In the genomic region with DNA sequence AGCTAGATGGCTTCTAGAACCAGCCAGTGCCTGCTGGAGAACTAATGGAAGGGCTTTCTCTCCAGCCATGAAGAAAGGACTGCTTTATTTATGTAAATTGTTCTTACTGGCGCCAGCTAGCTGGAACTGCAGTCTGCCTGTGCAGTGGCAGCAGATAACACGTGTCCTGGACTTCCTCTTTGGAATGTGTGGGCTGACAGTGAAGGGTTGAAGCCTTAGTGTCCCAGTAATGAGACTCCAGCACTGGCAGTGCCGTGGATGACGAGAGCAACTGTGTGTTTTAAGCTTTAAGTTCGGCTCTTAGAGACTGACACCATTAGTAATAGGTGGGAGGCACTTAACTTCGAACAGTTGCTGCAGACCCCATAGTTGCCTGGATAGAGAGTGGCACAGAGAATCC, we compare ENCODE assay signal across 8 mouse cellular contexts. TPM values are rescaled to one million over a fixed set of nuclear protein-coding genes. Genes with fewer than 3 reads are reported as not detected.
A peak's percentile ranks its signal among the peaks of the same experiment; 100 is the strongest.
DNase-seq lines count a peak whose midpoint lies in the region; ATAC-seq lines count a peak whose summit lies in the region.

No protein-coding gene starts in this region.

- 3% methylated on average over 6 of the region's 6 CpGs for WGBS in forebrain, embryonic 16.5 days
- 13% methylated on average over 6 of the region's 6 CpGs for WGBS in stomach, embryonic 16.5 days

- no peaks in the 10 kb centered on the region for H3K27me3 ChIP-seq in forebrain, embryonic 16.5 days (replicated peaks; ENCODE audit: control insufficient read depth, insufficient read depth, low read length)
- H3K27me3 ChIP-seq in stomach, embryonic 16.5 days (ENCODE audit: control insufficient read depth, insufficient read depth, low read length): no peaks in the 10 kb centered on the region

- peaks cover 38% of the 10 kb centered on the region for H3K4me1 ChIP-seq in forebrain, embryonic 16.5 days (replicated peaks; ENCODE audit: control insufficient read depth, insufficient read depth, low read length)
- peaks cover 16% of the 10 kb centered on the region for H3K4me1 ChIP-seq in stomach, embryonic 16.5 days (ENCODE audit: control insufficient read depth, insufficient read depth, low read length)

- peak; percentile 56 for DNase-seq in gastrocnemius, adult 18-20 months (ENCODE audit: low spot score)
- DNase-seq in gastrocnemius, postnatal 10 days: no peak
- DNase-seq in cerebellum, adult 18-20 months: peak; percentile 70 to 79
- peak; percentile 46 to 73 for DNase-seq in left cerebral cortex, postnatal 25 days (ENCODE audit: low spot score in 2 of 2)

- H3K9me3 ChIP-seq in forebrain, embryonic 16.5 days (ENCODE audit: control insufficient read depth, low read length): no peaks in the 10 kb centered on the region
- H3K9me3 ChIP-seq in stomach, embryonic 16.5 days (replicated peaks; ENCODE audit: control insufficient read depth, low read length): no peaks in the 10 kb centered on the region

- peak overlapping the region; percentile 30 for H3K4me2 ChIP-seq in forebrain, embryonic 16.5 days (ENCODE audit: low read length)
- H3K4me2 ChIP-seq in stomach, embryonic 16.5 days (ENCODE audit: low read depth, low read length): 0 out of 2 replicates have a peak overlapping the region, but pooled peaks have one; percentile 5

- ATAC-seq in forebrain, embryonic 16.5 days: peak; percentile 88
- ATAC-seq in hematopoietic stem cell, adult 5-6 weeks (replicated peaks in 1 of 2; ENCODE audit: insufficient read depth in 1 of 2, low FRiP score in 2 of 2, low TSS enrichment in 1 of 2, low read depth in 1 of 2, poor library complexity in 2 of 2, severe bottlenecking in 2 of 2): peak; percentile 81 to 92
- peak; percentile 92 for ATAC-seq in megakaryocyte, adult 5-6 weeks (ENCODE audit: poor library complexity, severe bottlenecking)
- ATAC-seq in stomach, embryonic 16.5 days (ENCODE audit: insufficient read depth, low FRiP score): peak; percentile 80; the same call in 1 of the 2 replicates

- peaks cover 7% of the 10 kb centered on the region for H3K36me3 ChIP-seq in forebrain, embryonic 16.5 days (ENCODE audit: control insufficient read depth, insufficient read depth)
- H3K36me3 ChIP-seq in stomach, embryonic 16.5 days (ENCODE audit: control insufficient read depth, insufficient read depth, low read length): 0 out of 2 replicates have a peak, but pooled peaks cover 6% of the 10 kb centered on the region

- peak overlapping the region; percentile 81 for H3K27ac ChIP-seq in forebrain, embryonic 16.5 days (ENCODE audit: low read length)
- peak overlapping the region; percentile 39 for H3K27ac ChIP-seq in stomach, embryonic 16.5 days (ENCODE audit: low read length)

- intact Hi-C loops in left cerebral cortex, postnatal 25 days (cut with DNase I): no loop called here

- no peak overlapping the region for H3K4me3 ChIP-seq in forebrain, embryonic 16.5 days (replicated peaks; ENCODE audit: low read length)
- H3K4me3 ChIP-seq in stomach, embryonic 16.5 days (replicated peaks; ENCODE audit: low read length): no peak overlapping the region

- peak overlapping the region; percentile 38; the same call in 1 of the 2 replicates for H3K9ac ChIP-seq in forebrain, embryonic 16.5 days (replicated peaks; ENCODE audit: low read depth, low read length)
- H3K9ac ChIP-seq in stomach, embryonic 16.5 days (ENCODE audit: low read length): 0 out of 2 replicates have a peak overlapping the region, but pooled peaks have one; percentile 4

RNA-seq across cellular contexts. Expression of a gene that starts 37.2 kb away (rescaled TPM):
- total RNA-seq in gastrocnemius, adult 18-20 months (2021): 10 to 100 TPM; 40.0 to 42.4 TPM
- total RNA-seq in gastrocnemius, postnatal 10 days (2021): 10 to 100 TPM; 51.8 to 80.1 TPM
- polyA plus RNA-seq in forebrain, embryonic 16.5 days (2015; fragmentation: Nextera tagmentation; extraction: Ambion mirVana): 49.2 and 50.9 TPM in 2 replicates
- total RNA-seq in hematopoietic stem cell, adult 5-6 weeks (2017): 59.3 and 112 TPM in 2 replicates
- total RNA-seq in left cerebral cortex, postnatal 25 days (2021): 100 to 1,000 TPM; 108 to 125 TPM
- 101 and 129 TPM in 2 replicates for total RNA-seq in megakaryocyte, adult 5-6 weeks (2015)
- total RNA-seq in megakaryocyte, adult 5-6 weeks (2017): 80.1 and 84.8 TPM in 2 replicates
- polyA plus RNA-seq in stomach, embryonic 16.5 days (2015; fragmentation: Nextera tagmentation; extraction: Ambion mirVana): 30.0 and 34.0 TPM in 2 replicates
